Mouse (Mus musculus) kidney, embryonic 14.5 days (tissue): Measurements from ENCODE around the gene Nxf2. TPM values are rescaled to one million over a fixed set of nuclear protein-coding genes. Genes with fewer than 3 reads are reported as not detected.
"Not testable (repeated sequence)": the region's sequence is repeated elsewhere in the genome, so short reads cannot be mapped to it uniquely, and the experiment has no call there.

Experiments used
- ATAC-seq: fragments of 200-750 bp; cut with Nextera tagmentation; 2 replicates; pipeline ENCODE4 v1.8.0; 2017; ENCODE audit warnings: moderate number of reproducible peaks, mild to moderate bottlenecking, moderate TSS enrichment, moderate library complexity; ENCODE audit not compliant: low FRiP score, low TSS enrichment
- H3K27ac ChIP-seq: fragments of 300-500 bp; sonication (generic); 2 replicates; pipeline ENCODE4 v1.5.1; 2014; ENCODE audit warnings: low read depth, mild to moderate bottlenecking, low read length, moderate library complexity, mixed read lengths
- H3K27me3 ChIP-seq: fragments of 300-500 bp; sonication (generic); 2 replicates; pipeline ENCODE4 v1.6.1; 2014; ENCODE audit warnings: mild to moderate bottlenecking, low read length; ENCODE audit not compliant: control insufficient read depth, insufficient read depth
- H3K36me3 ChIP-seq: fragments of 300-500 bp; sonication (generic); 2 replicates; pipeline ENCODE4 v1.6.1; 2014; ENCODE audit warnings: low read length, mixed read lengths; ENCODE audit not compliant: control insufficient read depth, insufficient read depth
- H3K4me1 ChIP-seq: fragments of 300-500 bp; sonication (generic); 2 replicates; pipeline ENCODE4 v1.6.1; 2014; ENCODE audit warnings: low read length, mixed read lengths; ENCODE audit not compliant: control insufficient read depth, insufficient read depth
- H3K4me2 ChIP-seq: fragments of 300-500 bp; sonication (generic); replicated peaks from 2 replicates; pipeline ENCODE4 v1.6.1; 2014; ENCODE audit warnings: low read depth, mild to moderate bottlenecking, low read length
- H3K4me3 ChIP-seq: fragments of 300-500 bp; sonication (generic); 2 replicates; pipeline ENCODE4 v1.5.1; 2014; ENCODE audit warnings: mild to moderate bottlenecking, low read length
- H3K9ac ChIP-seq: fragments of 300-500 bp; sonication (generic); 2 replicates; pipeline ENCODE4 v1.6.1; 2014; ENCODE audit warnings: low read depth, mild to moderate bottlenecking, low read length, moderate library complexity
- H3K9me3 ChIP-seq: fragments of 300-500 bp; sonication (generic); 2 replicates; pipeline ENCODE4 v1.6.1; 2016; ENCODE audit warnings: low read length; ENCODE audit not compliant: control insufficient read depth
- WGBS: fragments of 180-500 bp; shearing (Covaris S2); extraction: QIAGEN DNeasy Blood & Tissue Kit; methylation state at CpG from one replicate; pipeline ENCODE4 v1.1.7; 2014; 5-methylcytosine and 5-hydroxymethylcytosine counted together
- polyA plus RNA-seq: library from polyadenylated mRNA; unstranded; fragments of >200 nt; fragmentation: Nextera tagmentation; extraction: Ambion mirVana; gene quantifications from 2 replicates; pipeline ENCODE4 v1.2.1, GENCODE M21; 2014

Gene Nxf2
- polyA plus RNA-seq, 1 experiment from 2014 or later: 0.64 TPM

DNA sequence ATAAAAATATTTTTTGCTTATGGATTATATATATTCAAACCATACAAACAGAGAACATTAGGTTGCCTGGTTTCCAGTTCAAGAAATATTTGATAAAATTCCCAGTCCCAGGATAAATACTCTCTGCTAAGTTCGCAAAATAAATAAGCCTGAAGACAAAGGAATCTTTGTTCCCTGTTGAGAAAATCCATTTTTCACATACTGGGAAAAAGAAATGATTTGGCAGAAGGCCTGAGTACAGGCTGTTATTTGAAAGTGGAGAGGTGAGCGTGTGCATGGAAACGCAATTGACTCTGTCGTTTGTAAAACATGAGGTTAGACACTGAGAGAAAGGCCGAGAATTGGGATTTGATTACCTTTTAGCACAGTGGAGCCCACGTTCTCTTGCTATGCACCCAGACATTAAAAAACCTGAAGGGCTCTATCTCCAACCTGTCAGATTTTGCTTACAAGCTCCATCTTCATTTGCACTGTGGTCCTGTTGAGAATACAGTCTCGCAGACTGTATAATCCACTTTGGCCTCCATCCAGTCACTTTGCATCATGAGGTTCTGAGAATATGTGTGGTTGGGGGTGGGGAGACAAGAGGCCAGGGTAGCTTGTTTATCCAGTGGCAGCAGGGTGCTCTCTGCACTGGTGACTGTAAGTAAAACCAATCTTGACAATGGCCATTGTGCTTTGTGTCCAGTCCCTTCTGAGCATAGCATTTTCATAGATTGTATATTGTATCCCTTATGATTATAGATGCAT, 40.7 kb downstream of the Nxf2 start:
- H3K4me1 ChIP-seq: no peaks in the 10 kb centered on the region
- H3K9ac ChIP-seq: no peak overlapping the region
- H3K4me2 ChIP-seq: no peak overlapping the region
- no peak overlapping the region for H3K27ac ChIP-seq
- no peaks in the 10 kb centered on the region for H3K9me3 ChIP-seq
- 0 out of 2 replicates have a peak, but pooled peaks cover 3% of the 10 kb centered on the region for H3K27me3 ChIP-seq
- no peaks in the 10 kb centered on the region for H3K36me3 ChIP-seq
- WGBS: 70% methylated on average over 7 of the region's 7 CpGs
- H3K4me3 ChIP-seq: no peak overlapping the region
- no peak for ATAC-seq

DNA sequence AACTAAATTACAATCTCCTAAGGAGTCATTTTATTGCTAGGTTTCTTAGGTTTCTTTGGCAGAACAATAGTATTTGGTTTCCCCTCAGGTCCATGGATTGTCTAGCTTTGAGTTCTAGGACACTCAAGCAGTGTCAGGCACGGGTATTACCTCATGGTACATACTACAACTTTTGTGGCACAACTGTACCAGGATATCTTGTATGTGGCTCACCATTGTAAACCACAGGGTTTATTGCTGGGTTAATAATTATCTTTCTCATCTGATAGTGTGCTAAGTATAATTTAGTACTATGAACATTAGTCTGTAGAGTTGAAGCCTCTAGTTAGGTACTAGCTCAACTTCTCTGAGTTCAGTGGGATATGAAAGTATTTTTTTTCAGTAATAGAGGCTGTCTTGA, 45.3 kb downstream of the Nxf2 start:
- Histone ChIP-seq H3K9me3 (no peaks in the 10 kb centered on the region), H3K36me3 (no peaks in the 10 kb centered on the region), H3K4me3 (no peak overlapping the region), H3K4me1 (no peaks in the 10 kb centered on the region), H3K27me3 (no peaks in the 10 kb centered on the region), H3K27ac (no peak overlapping the region), H3K4me2 (no peak overlapping the region), H3K9ac (no peak overlapping the region)
- WGBS: 58% methylated on average over 1 of the region's 1 CpGs
- ATAC-seq: no peak

DNA sequence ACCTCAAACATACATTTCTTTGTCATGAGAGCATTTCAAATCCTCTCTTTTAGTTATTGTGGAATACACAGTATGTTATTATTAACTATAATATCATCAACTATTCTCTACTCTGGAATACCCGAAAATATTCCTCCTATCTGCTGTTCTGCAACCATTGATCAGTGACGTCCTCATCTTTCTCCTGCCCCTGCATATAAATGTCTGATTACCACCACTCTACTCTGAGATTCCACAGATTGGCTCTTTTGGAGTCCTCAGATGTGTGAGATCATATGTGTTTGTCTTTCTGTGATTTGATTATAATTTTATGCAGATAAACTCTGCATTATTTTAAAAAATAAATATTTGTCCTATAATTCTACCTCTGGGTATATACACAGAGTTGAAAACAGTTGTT, 48.8 kb downstream of the Nxf2 start:
- Histone ChIP-seq H3K4me3 (no peak overlapping the region), H3K27me3 (no peaks in the 10 kb centered on the region), H3K36me3 (no peaks in the 10 kb centered on the region), H3K4me2 (no peak overlapping the region), H3K9ac (no peak overlapping the region), H3K4me1 (no peaks in the 10 kb centered on the region), H3K9me3 (no peaks in the 10 kb centered on the region), H3K27ac (no peak overlapping the region)
- 74% methylated on average over 2 of the region's 2 CpGs for WGBS
- ATAC-seq: no peak

DNA sequence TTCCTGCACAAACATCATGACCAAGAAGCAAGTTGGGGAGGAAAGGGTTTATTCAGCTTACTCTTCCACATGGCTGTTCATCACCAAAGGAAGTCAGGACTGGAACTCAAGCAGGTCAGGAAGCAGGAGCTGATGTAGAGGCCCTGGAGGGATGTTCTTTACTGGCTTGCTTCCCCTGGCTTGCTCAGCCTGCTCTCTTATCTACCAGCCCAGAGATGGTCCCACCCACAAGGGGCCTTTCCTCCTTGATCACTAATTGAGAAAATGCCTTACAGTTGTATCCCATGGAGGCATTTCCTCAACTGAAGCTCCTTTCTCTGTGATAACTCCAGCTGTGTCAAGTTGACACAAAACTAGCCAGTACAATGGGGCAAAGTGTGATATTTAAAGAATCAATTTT, 49.2 kb downstream of the Nxf2 start:
- not testable (repeated sequence) for H3K9me3 ChIP-seq, H3K27ac ChIP-seq, ATAC-seq, H3K4me1 ChIP-seq, H3K27me3 ChIP-seq, H3K4me3 ChIP-seq, H3K4me2 ChIP-seq, H3K9ac ChIP-seq, H3K36me3 ChIP-seq

DNA sequence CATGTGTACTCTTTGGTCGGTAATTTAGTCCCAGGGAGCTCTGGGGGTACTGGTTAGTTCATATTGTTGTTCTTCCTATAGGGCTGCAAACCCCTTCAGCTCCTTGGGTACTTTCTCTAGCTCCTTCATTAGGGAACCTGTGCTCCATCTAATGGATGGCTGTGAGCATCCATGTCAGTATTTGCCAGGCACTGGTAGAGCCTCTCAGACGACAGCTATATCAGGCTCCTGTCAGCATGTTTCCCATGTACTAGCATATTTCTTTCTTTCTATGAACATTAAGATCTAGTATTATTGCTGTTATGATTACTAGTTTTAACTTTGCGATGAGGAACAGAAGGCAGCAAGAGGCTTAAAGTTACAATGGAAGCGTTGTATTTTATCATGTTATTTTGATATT, 49.7 kb downstream of the Nxf2 start:
- H3K9me3 ChIP-seq: no peaks in the 10 kb centered on the region
- 74% methylated on average over 4 of the region's 4 CpGs for WGBS
- H3K36me3 ChIP-seq: no peaks in the 10 kb centered on the region
- H3K4me1 ChIP-seq: no peaks in the 10 kb centered on the region
- no peak overlapping the region for H3K4me2 ChIP-seq
- ATAC-seq: no peak
- no peak overlapping the region for H3K4me3 ChIP-seq
- H3K27ac ChIP-seq: no peak overlapping the region
- no peaks in the 10 kb centered on the region for H3K27me3 ChIP-seq
- H3K9ac ChIP-seq: no peak overlapping the region

DNA sequence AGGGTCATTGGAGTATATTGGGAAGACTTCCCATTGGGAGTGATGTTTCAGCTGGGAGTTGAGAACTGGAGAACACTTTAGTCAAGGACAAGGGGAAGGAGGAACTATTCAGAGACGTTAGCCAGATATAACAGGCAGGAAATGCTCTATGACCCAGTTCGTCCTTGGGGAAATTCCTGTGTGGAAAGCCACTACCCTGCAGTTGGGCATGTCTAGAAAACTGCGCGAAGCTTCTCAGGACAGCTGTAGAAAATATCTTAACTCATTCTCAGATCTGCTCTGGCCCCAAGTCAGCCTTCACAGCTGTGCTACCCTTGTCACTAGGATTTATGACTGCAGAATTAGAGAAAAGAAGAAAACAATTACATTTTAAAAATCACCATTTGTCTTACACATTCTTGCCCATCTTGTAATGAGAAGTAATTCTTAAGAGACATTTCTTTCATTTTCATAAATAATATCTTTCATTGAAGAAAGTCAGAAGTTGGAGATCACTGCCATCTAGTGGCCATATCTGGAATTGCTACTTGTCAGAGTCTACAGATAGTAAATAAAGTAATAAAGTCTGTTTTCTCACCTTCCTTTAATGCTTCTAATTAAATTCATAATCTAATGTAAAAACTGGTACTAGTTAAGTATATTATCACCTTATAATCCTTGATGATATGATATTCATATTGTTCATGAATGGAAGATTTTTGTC, 51.2 kb downstream of the Nxf2 start:
- H3K27ac ChIP-seq: no peak overlapping the region
- no peak overlapping the region for H3K4me3 ChIP-seq
- H3K27me3 ChIP-seq: no peaks in the 10 kb centered on the region
- WGBS: 22% methylated on average over 4 of the region's 4 CpGs
- no peak overlapping the region for H3K9ac ChIP-seq
- H3K4me2 ChIP-seq: no peak overlapping the region
- no peaks in the 10 kb centered on the region for H3K9me3 ChIP-seq
- ATAC-seq: no peak
- no peaks in the 10 kb centered on the region for H3K36me3 ChIP-seq
- no peaks in the 10 kb centered on the region for H3K4me1 ChIP-seq

DNA sequence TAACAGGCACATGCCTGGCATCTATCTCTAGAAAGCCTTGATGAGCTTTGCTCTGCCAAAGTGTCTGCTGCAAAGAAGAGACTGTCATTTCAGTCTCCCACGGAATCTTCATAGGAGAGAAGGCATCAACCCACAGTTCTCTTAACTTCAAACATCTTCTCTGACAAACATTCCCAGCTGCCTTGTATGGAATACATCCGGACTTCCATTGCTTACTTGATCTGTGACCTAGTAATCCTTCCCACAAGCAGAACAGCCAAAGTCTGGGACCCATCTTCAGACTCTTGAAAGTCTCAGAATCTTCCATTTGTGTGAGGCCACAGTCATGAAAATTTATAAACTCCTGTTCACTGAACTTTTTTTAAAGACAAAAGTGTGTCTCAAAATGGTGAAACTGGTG, 51.7 kb downstream of the Nxf2 start:
- Histone ChIP-seq H3K27ac (no peak overlapping the region), H3K4me2 (no peak overlapping the region), H3K4me3 (no peak overlapping the region), H3K4me1 (no peaks in the 10 kb centered on the region), H3K27me3 (no peaks in the 10 kb centered on the region), H3K9ac (no peak overlapping the region), H3K36me3 (no peaks in the 10 kb centered on the region), H3K9me3 (no peaks in the 10 kb centered on the region)
- WGBS: 54% methylated on average over 2 of the region's 2 CpGs
- no peak for ATAC-seq

DNA sequence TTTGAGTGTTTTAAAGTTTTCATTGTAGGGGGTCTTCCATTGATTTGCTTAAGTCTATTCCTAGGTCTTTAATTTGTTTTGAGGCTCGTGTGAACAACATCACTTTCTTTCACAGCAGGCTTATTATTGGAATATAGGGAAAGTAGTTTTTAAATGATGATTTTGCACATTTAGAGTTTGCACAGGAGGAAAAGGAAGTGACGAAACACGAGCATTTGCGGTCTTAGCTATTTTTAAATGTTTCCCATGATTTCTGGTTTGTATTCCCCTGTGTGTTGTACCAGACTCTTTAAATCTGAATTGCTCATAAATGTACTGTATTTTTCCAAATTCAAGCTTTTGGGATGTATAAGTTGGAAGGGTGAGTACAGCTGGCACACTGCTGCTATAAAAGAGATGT, 54.2 kb downstream of the Nxf2 start:
- Histone ChIP-seq H3K27me3 (no peaks in the 10 kb centered on the region), H3K4me3 (no peak overlapping the region), H3K27ac (no peak overlapping the region), H3K9me3 (no peaks in the 10 kb centered on the region), H3K36me3 (no peaks in the 10 kb centered on the region), H3K9ac (no peak overlapping the region), H3K4me2 (no peak overlapping the region), H3K4me1 (no peaks in the 10 kb centered on the region)
- WGBS: 82% methylated on average over 4 of the region's 4 CpGs
- no peak for ATAC-seq
